Mouse (Mus musculus) midbrain, embryonic 15.5 days (tissue): ENCODE measurements around the gene Lca5l. TPM values are rescaled to one million over a fixed set of nuclear protein-coding genes. Genes with fewer than 3 reads are reported as not detected.
A peak's percentile ranks its signal among the peaks of the same experiment; 100 is the strongest.

Source experiments
- ATAC-seq: fragments of 200-750 bp; cut with Nextera tagmentation; replicated peaks from 2 replicates; pipeline ENCODE4 v1.8.0; 2017; ENCODE audit warnings: moderate TSS enrichment
- H3K27ac ChIP-seq: fragments of 300-500 bp; sonication (generic); 2 replicates; pipeline ENCODE4 v1.5.1; 2015; ENCODE audit warnings: mild to moderate bottlenecking, inconsistent platforms
- H3K27me3 ChIP-seq: fragments of 300-500 bp; sonication (generic); replicated peaks from 2 replicates; pipeline ENCODE4 v1.6.1; 2015; ENCODE audit warnings: inconsistent platforms
- H3K36me3 ChIP-seq: fragments of 300-500 bp; sonication (generic); replicated peaks from 2 replicates; pipeline ENCODE4 v1.6.1; 2015; ENCODE audit warnings: inconsistent platforms
- H3K4me1 ChIP-seq: fragments of 300-500 bp; sonication (generic); 2 replicates; pipeline ENCODE4 v1.6.1; 2015; ENCODE audit warnings: inconsistent platforms
- H3K4me2 ChIP-seq: fragments of 300-500 bp; sonication (generic); 2 replicates; pipeline ENCODE4 v1.6.1; 2015; ENCODE audit warnings: inconsistent platforms, mild to moderate bottlenecking, moderate library complexity
- H3K4me3 ChIP-seq: fragments of 300-500 bp; sonication (generic); 2 replicates; pipeline ENCODE4 v1.5.1; 2015; ENCODE audit warnings: mild to moderate bottlenecking, inconsistent platforms
- H3K9ac ChIP-seq: fragments of 300-500 bp; sonication (generic); 2 replicates; pipeline ENCODE4 v1.6.1; 2015; ENCODE audit warnings: mild to moderate bottlenecking, inconsistent platforms
- H3K9me3 ChIP-seq: fragments of 300-500 bp; sonication (generic); 2 replicates; pipeline ENCODE4 v1.6.1; 2016; ENCODE audit warnings: inconsistent platforms
- WGBS: fragments of 180-500 bp; shearing (Covaris S2); methylation state at CpG from one replicate; pipeline ENCODE4 v1.1.7; 2015; ENCODE audit warnings: mixed read lengths; 5-methylcytosine and 5-hydroxymethylcytosine counted together
- polyA plus RNA-seq: library from polyadenylated mRNA; unstranded; fragments of >200 nt; fragmentation: Nextera tagmentation; extraction: Ambion mirVana; gene quantifications from 2 replicates; pipeline ENCODE4 v1.2.1, GENCODE M21; 2015

The Lca5l gene
- polyA plus RNA-seq, 1 experiment from 2014 or later = 1.6 TPM

- ATAC-seq = no peak
- no peaks in the 10 kb centered on the region for H3K27me3 ChIP-seq
- H3K36me3 ChIP-seq = no peaks in the 10 kb centered on the region
- H3K27ac ChIP-seq = no peak overlapping the region
- no peak overlapping the region for H3K9ac ChIP-seq
- no peak overlapping the region for H3K4me2 ChIP-seq
- 87% methylated on average over 7 of the region's 7 CpGs for WGBS
- no peaks in the 10 kb centered on the region for H3K4me1 ChIP-seq
- no peak overlapping the region for H3K4me3 ChIP-seq
- H3K9me3 ChIP-seq = no peaks in the 10 kb centered on the region
Observed at GRCm38 (mm10) chr16:96210856-96211255, 18.8 kb upstream of the Lca5l start.

- Histone ChIP-seq H3K27ac (no peak overlapping the region), H3K9me3 (no peaks in the 10 kb centered on the region), H3K4me1 (no peaks in the 10 kb centered on the region), H3K36me3 (no peaks in the 10 kb centered on the region), H3K4me2 (no peak overlapping the region), H3K4me3 (no peak overlapping the region), H3K27me3 (no peaks in the 10 kb centered on the region), H3K9ac (no peak overlapping the region)
- 85% methylated on average over 10 of the region's 10 CpGs for WGBS
- ATAC-seq = no peak
Observed at GRCm38 (mm10) chr16:96209789-96210188, 17.7 kb upstream of the Lca5l start.

GRCm38 (mm10) chr16:96201485-96202232 lies 9.6 kb upstream of the Lca5l start:
- no peak for ATAC-seq
- no peak overlapping the region for H3K4me2 ChIP-seq
- H3K4me1 ChIP-seq = peaks cover 7% of the 10 kb centered on the region
- no peaks in the 10 kb centered on the region for H3K9me3 ChIP-seq
- 83% methylated on average over 11 of the region's 11 CpGs for WGBS
- H3K27ac ChIP-seq = no peak overlapping the region
- H3K27me3 ChIP-seq = no peaks in the 10 kb centered on the region
- H3K4me3 ChIP-seq = no peak overlapping the region
- no peak overlapping the region for H3K9ac ChIP-seq
- H3K36me3 ChIP-seq = no peaks in the 10 kb centered on the region

- Histone ChIP-seq H3K27ac (no peak overlapping the region), H3K4me1 (peaks cover 7% of the 10 kb centered on the region), H3K27me3 (no peaks in the 10 kb centered on the region), H3K4me3 (peak overlapping the region; percentile 24), H3K9ac (no peak overlapping the region), H3K36me3 (no peaks in the 10 kb centered on the region), H3K9me3 (no peaks in the 10 kb centered on the region), H3K4me2 (peak overlapping the region; percentile 50)
- 34% methylated on average over 9 of the region's 9 CpGs for WGBS
- ATAC-seq = no peak
Observed at GRCm38 (mm10) chr16:96200702-96201028, 8.6 kb upstream of the Lca5l start.

GRCm38 (mm10) chr16:96199913-96200701 lies 8.0 kb upstream of the Lca5l start, which contains the start of gene Sh3bgr:
TSS of gene Sh3bgr (plus strand) at chr16:96200450.
- no peak within 1 kb of the TSS for H3K9ac ChIP-seq
- no peaks in the 10 kb centered on the region for H3K36me3 ChIP-seq
- H3K4me3 ChIP-seq = peak within 1 kb of the TSS; percentile 24
- H3K4me2 ChIP-seq = peak within 1 kb of the TSS; percentile 50
- peaks cover 7% of the 10 kb centered on the region for H3K4me1 ChIP-seq
- no peak within 1 kb of the TSS for H3K27ac ChIP-seq
- 0 out of 2 replicates have a peak, but pooled peaks have one; percentile 63 for ATAC-seq
- 10% methylated on average over 20 of the region's 20 CpGs for WGBS
- no peaks in the 10 kb centered on the region for H3K27me3 ChIP-seq
- H3K9me3 ChIP-seq = no peaks in the 10 kb centered on the region

GRCm38 (mm10) chr16:96187619-96188018 lies 4.5 kb downstream of the Lca5l start:
- H3K4me2 ChIP-seq = no peak overlapping the region
- no peaks in the 10 kb centered on the region for H3K9me3 ChIP-seq
- H3K27ac ChIP-seq = no peak overlapping the region
- H3K36me3 ChIP-seq = no peaks in the 10 kb centered on the region
- no peak overlapping the region for H3K4me3 ChIP-seq
- H3K9ac ChIP-seq = no peak overlapping the region
- ATAC-seq = no peak
- H3K27me3 ChIP-seq = no peaks in the 10 kb centered on the region
- WGBS = 88% methylated on average over 5 of the region's 5 CpGs
- H3K4me1 ChIP-seq = peaks cover 11% of the 10 kb centered on the region

- no peak overlapping the region for H3K27ac ChIP-seq
- H3K36me3 ChIP-seq = no peaks in the 10 kb centered on the region
- H3K27me3 ChIP-seq = no peaks in the 10 kb centered on the region
- no peaks in the 10 kb centered on the region for H3K4me1 ChIP-seq
- H3K9ac ChIP-seq = no peak overlapping the region
- H3K4me2 ChIP-seq = no peak overlapping the region
- no peak for ATAC-seq
- no peak overlapping the region for H3K4me3 ChIP-seq
- no peaks in the 10 kb centered on the region for H3K9me3 ChIP-seq
Observed at GRCm38 (mm10) chr16:96179156-96179555, 12.9 kb downstream of the Lca5l start.

- H3K9me3 ChIP-seq = no peaks in the 10 kb centered on the region
- no peak overlapping the region for H3K4me2 ChIP-seq
- no peaks in the 10 kb centered on the region for H3K36me3 ChIP-seq
- H3K4me1 ChIP-seq = no peaks in the 10 kb centered on the region
- 52% methylated on average over 2 of the region's 2 CpGs for WGBS
- H3K9ac ChIP-seq = no peak overlapping the region
- no peaks in the 10 kb centered on the region for H3K27me3 ChIP-seq
- H3K4me3 ChIP-seq = no peak overlapping the region
- ATAC-seq = no peak
- H3K27ac ChIP-seq = no peak overlapping the region
Observed at GRCm38 (mm10) chr16:96175399-96175798, 16.7 kb downstream of the Lca5l start.

GRCm38 (mm10) chr16:96173648-96174047 lies 18.4 kb downstream of the Lca5l start:
- 74% methylated on average over 8 of the region's 8 CpGs for WGBS
- Histone ChIP-seq H3K9ac (no peak overlapping the region), H3K4me1 (no peaks in the 10 kb centered on the region), H3K4me2 (no peak overlapping the region), H3K36me3 (no peaks in the 10 kb centered on the region), H3K27me3 (no peaks in the 10 kb centered on the region), H3K9me3 (no peaks in the 10 kb centered on the region), H3K27ac (no peak overlapping the region), H3K4me3 (no peak overlapping the region)
- no peak for ATAC-seq

- Histone ChIP-seq H3K9ac (no peak overlapping the region), H3K4me2 (no peak overlapping the region), H3K9me3 (no peaks in the 10 kb centered on the region), H3K27ac (no peak overlapping the region), H3K27me3 (no peaks in the 10 kb centered on the region), H3K4me1 (no peaks in the 10 kb centered on the region), H3K4me3 (no peak overlapping the region), H3K36me3 (no peaks in the 10 kb centered on the region)
- no peak for ATAC-seq
- WGBS = 89% methylated on average over 4 of the region's 4 CpGs
Observed at GRCm38 (mm10) chr16:96168837-96169236, 23.2 kb downstream of the Lca5l start.

GRCm38 (mm10) chr16:96165723-96166264 lies 26.3 kb downstream of the Lca5l start:
- Histone ChIP-seq H3K4me2 (no peak overlapping the region), H3K9ac (no peak overlapping the region), H3K4me1 (no peaks in the 10 kb centered on the region), H3K27me3 (no peaks in the 10 kb centered on the region), H3K9me3 (no peaks in the 10 kb centered on the region), H3K27ac (no peak overlapping the region), H3K4me3 (no peak overlapping the region), H3K36me3 (no peaks in the 10 kb centered on the region)
- ATAC-seq = no peak
- 79% methylated on average over 4 of the region's 4 CpGs for WGBS

GRCm38 (mm10) chr16:96161336-96161735 lies 30.7 kb downstream of the Lca5l start:
- H3K4me2 ChIP-seq = no peak overlapping the region
- 93% methylated on average over 4 of the region's 4 CpGs for WGBS
- no peak overlapping the region for H3K4me3 ChIP-seq
- ATAC-seq = no peak
- H3K27ac ChIP-seq = no peak overlapping the region
- H3K27me3 ChIP-seq = no peaks in the 10 kb centered on the region
- H3K36me3 ChIP-seq = no peaks in the 10 kb centered on the region
- no peaks in the 10 kb centered on the region for H3K9me3 ChIP-seq
- no peak overlapping the region for H3K9ac ChIP-seq
- peaks cover 18% of the 10 kb centered on the region for H3K4me1 ChIP-seq
